Mouse (Mus musculus): Measurements from ENCODE around the gene Inmt.

GRCm38 (mm10) chr6:55145285-55145684 lies 29.6 kb downstream of the Inmt start:
- TF ChIP-seq POLR2A (IDR thresholded peaks at IDR 0.05; ENCODE audit: extremely low read depth, insufficient read depth, low read length), result no peak
- no peak for TF ChIP-seq CTCF (IDR thresholded peaks at IDR 0.05; ENCODE audit: low read depth, low read length)

Data from liver, adult 2 months (tissue).